Mouse (Mus musculus) neural tube, embryonic 11.5 days (tissue): ENCODE data around the gene Smyd2. TPM values are rescaled to one million over a fixed set of nuclear protein-coding genes. Genes with fewer than 3 reads are reported as not detected.

Source experiments
- ATAC-seq: fragments of 200-750 bp; cut with Nextera tagmentation; 2 replicates; pipeline ENCODE4 v1.8.0; 2017; ENCODE audit warnings: moderate number of reproducible peaks, mild to moderate bottlenecking, moderate TSS enrichment, moderate library complexity; ENCODE audit not compliant: insufficient read depth, low FRiP score, low TSS enrichment
- DNase-seq: peaks from one replicate; pipeline ENCODE4 v3.0.0-alpha.2; 2015; ENCODE audit warnings: low spot score
- H3K27ac ChIP-seq: fragments of 300-500 bp; sonication (generic); 2 replicates; pipeline ENCODE4 v1.5.1; 2014; ENCODE audit warnings: low read depth, mild to moderate bottlenecking, low read length
- H3K27me3 ChIP-seq: fragments of 300-500 bp; sonication (generic); 2 replicates; pipeline ENCODE4 v1.6.1; 2014; ENCODE audit warnings: mild to moderate bottlenecking, low read length, mixed read lengths; ENCODE audit not compliant: control insufficient read depth, insufficient read depth
- H3K36me3 ChIP-seq: fragments of 300-500 bp; sonication (generic); 2 replicates; pipeline ENCODE4 v1.6.1; 2014; ENCODE audit warnings: mild to moderate bottlenecking, low read length, moderate library complexity, mixed read lengths; ENCODE audit not compliant: control insufficient read depth, insufficient read depth
- H3K4me1 ChIP-seq: fragments of 300-500 bp; sonication (generic); 2 replicates; pipeline ENCODE4 v1.6.1; 2014; ENCODE audit warnings: low read length, mixed read lengths; ENCODE audit not compliant: control insufficient read depth, insufficient read depth
- H3K4me2 ChIP-seq: fragments of 300-500 bp; sonication (generic); 2 replicates; pipeline ENCODE4 v1.6.1; 2014; ENCODE audit warnings: low read depth, mild to moderate bottlenecking, moderate library complexity
- H3K4me3 ChIP-seq: fragments of 300-500 bp; sonication (generic); 2 replicates; pipeline ENCODE4 v1.5.1; 2014; ENCODE audit warnings: low read depth, low read length
- H3K9ac ChIP-seq: fragments of 300-500 bp; sonication (generic); 2 replicates; pipeline ENCODE4 v1.6.1; 2014; ENCODE audit warnings: mild to moderate bottlenecking, low read length
- H3K9me3 ChIP-seq: fragments of 300-500 bp; sonication (generic); 2 replicates; pipeline ENCODE4 v1.6.1; 2016; ENCODE audit warnings: low read length; ENCODE audit not compliant: control insufficient read depth
- WGBS: fragments of 180-500 bp; shearing (Covaris S2); extraction: QIAGEN DNeasy Blood & Tissue Kit; methylation state at CpG from one replicate; pipeline ENCODE4 v1.1.7; 2014; 5-methylcytosine and 5-hydroxymethylcytosine counted together
- polyA plus RNA-seq: library from polyadenylated mRNA; unstranded; fragments of >200 nt; fragmentation: Nextera tagmentation; extraction: Ambion mirVana; gene quantifications from 2 replicates; pipeline ENCODE4 v1.2.1, GENCODE M21; 2014

Gene Smyd2
- polyA plus RNA-seq, 1 experiment from 2014 or later, result 64.1 TPM

DNA sequence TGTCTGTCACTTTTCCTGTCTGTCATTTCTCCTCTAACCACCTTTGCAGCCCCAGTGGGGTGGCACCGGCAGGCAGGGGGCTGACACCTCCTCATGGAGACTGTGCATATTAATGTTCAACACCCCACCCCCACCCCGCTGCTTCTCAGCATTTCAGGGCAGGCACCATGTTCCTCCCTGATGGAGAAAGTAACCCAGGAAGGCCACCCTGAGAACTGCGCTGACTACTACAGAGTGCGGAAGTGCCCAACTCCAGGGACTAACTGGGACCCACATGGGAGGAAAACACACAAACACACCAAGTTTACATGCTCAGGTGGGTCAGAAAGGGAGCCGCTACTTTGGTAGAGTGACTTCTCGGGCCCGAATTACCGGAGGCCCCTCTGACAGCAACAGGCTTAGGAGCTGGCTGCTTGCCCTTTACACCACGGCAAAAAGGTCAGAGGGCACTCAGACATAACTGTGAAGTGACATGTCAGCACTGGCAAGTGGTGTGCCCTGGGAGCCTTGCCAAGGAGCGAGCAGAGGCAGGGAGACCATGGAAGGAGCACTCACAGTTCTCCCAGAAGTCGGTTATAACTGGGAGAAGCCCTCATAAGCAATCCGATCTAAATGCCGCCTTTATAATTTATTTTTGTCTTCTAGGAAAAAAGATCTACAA, 11.3 kb downstream of the Smyd2 start:
- Histone ChIP-seq H3K4me3 (no peak overlapping the region), H3K4me2 (no peak overlapping the region), H3K27me3 (no peaks in the 10 kb centered on the region), H3K36me3 (no peaks in the 10 kb centered on the region; the same call in 1 of the 2 replicates), H3K9me3 (no peaks in the 10 kb centered on the region), H3K4me1 (peaks cover 7% of the 10 kb centered on the region; the same call in 1 of the 2 replicates), H3K27ac (no peak overlapping the region), H3K9ac (no peak overlapping the region)
- DNase-seq (no peak), ATAC-seq (no peak)
- 76% methylated on average over 13 of the region's 13 CpGs for WGBS

DNA sequence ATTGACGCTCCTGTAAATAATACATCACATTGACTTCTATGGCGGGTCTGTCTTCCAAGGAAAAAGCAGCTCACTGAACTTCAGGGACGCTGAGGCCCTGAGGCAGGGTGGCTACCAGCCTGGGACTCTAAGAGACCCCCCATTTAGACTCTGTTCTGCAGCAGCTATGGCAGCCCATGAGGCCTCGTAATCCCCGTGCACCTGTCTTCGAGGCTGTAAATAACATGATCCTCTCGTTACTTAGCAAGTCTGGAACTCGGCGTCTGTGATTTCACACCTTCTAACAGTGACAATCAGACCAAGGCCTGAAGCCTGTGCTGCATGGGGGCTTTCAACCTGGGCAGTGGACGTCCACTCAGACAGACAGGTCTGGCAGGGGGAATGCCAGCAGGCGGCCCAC, 19.0 kb downstream of the Smyd2 start:
- Histone ChIP-seq H3K4me2 (no peak overlapping the region), H3K27ac (no peak overlapping the region), H3K36me3 (no peaks in the 10 kb centered on the region; the same call in 1 of the 2 replicates), H3K27me3 (no peaks in the 10 kb centered on the region), H3K4me1 (no peaks in the 10 kb centered on the region), H3K9ac (no peak overlapping the region), H3K9me3 (no peaks in the 10 kb centered on the region), H3K4me3 (no peak overlapping the region)
- ATAC-seq (no peak), DNase-seq (no peak)
- 74% methylated on average over 11 of the region's 11 CpGs for WGBS

DNA sequence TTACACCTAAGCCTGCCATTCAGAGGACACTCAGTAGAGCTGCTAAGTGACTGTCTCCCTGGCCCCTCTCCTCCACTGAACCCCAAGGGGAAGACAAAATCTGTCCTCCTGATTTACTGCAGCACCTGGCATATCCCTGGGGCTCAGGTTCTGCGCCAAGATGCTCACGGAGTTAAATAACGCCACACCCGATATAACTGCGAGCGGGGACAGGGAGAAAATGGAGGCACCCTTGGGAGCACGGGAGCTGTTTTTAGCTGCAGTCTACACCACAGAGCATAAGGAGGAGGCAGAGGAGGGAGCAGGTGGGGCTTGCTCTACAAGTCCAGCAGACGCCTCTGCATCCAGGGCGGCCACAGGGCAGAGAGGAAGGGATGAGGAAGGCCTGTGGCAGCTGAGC, 19.8 kb downstream of the Smyd2 start:
- 90% methylated on average over 9 of the region's 9 CpGs for WGBS
- no peak overlapping the region for H3K4me2 ChIP-seq
- no peak overlapping the region for H3K27ac ChIP-seq
- DNase-seq, result no peak
- ATAC-seq, result no peak
- H3K9ac ChIP-seq, result no peak overlapping the region
- H3K36me3 ChIP-seq, result no peaks in the 10 kb centered on the region
- H3K27me3 ChIP-seq, result no peaks in the 10 kb centered on the region
- H3K4me3 ChIP-seq, result no peak overlapping the region
- H3K4me1 ChIP-seq, result no peaks in the 10 kb centered on the region
- no peaks in the 10 kb centered on the region for H3K9me3 ChIP-seq

DNA sequence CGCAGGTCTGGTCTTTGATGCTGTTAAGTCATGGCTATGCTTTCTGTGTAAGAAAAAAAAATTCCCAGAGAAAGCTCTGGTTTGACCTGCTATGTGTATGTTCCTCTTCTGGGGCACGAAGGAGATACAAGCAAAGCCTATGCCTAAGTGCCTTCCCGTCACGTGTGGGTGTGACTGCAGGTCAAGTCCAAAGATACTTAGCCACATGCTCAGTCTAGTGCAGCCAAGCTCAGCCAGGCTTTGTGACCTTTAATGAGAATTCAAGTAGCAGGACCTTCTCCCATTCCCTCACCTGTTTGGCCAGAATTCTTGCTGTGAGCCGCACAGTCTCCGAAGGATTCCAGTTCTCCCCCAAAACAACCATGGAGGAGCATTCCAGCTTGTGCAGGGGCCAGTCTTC, 22.6 kb downstream of the Smyd2 start:
- Histone ChIP-seq H3K4me1 (no peaks in the 10 kb centered on the region), H3K4me2 (no peak overlapping the region), H3K27me3 (no peaks in the 10 kb centered on the region), H3K27ac (no peak overlapping the region), H3K9ac (no peak overlapping the region), H3K9me3 (no peaks in the 10 kb centered on the region), H3K4me3 (no peak overlapping the region), H3K36me3 (no peaks in the 10 kb centered on the region)
- ATAC-seq (no peak), DNase-seq (no peak)
- 91% methylated on average over 6 of the region's 6 CpGs for WGBS

DNA sequence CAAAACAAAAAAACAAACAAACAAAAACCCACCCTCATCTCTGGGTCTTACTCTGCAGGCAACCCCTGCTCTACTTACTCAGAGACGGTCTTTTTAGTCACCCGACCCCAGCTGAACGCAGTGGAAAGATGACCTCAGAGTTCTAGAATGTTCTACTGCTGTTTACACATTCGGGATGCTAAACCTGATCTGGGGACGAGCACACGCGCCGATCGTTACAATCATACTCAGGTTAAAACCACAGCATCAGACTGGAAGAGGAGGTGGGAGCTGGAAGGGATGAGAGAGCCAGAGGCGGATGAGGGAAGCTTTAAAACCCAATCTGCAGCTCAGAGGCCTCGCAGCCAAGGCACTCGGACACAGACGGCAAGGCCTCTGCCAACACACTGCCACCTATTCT, 23.5 kb downstream of the Smyd2 start:
- Histone ChIP-seq H3K9me3 (no peaks in the 10 kb centered on the region), H3K36me3 (no peaks in the 10 kb centered on the region), H3K4me3 (no peak overlapping the region), H3K4me1 (no peaks in the 10 kb centered on the region), H3K27me3 (no peaks in the 10 kb centered on the region), H3K9ac (no peak overlapping the region), H3K4me2 (no peak overlapping the region), H3K27ac (no peak overlapping the region)
- 90% methylated on average over 13 of the region's 13 CpGs for WGBS
- ATAC-seq (no peak), DNase-seq (no peak)

DNA sequence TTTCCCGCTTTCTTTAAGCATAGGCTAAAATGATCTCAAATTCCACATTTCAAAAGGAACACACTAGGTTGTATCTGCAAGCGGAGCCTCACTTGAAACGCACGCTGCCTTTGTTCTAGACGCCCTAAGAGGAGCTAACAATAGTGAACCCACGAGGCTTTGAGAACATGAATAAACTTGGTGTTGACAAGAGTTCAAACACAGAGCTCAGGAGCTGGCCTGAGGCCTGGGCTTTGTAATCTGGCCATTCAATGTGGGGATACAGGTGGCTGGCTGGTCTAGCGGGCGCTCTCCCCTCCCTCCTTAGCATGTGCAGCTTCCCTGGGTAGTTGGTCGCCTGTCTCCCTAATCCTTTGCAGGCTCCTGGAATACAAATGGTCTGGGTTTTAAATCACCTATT, 24.3 kb downstream of the Smyd2 start:
- Histone ChIP-seq H3K9ac (no peak overlapping the region), H3K4me2 (no peak overlapping the region), H3K4me1 (no peaks in the 10 kb centered on the region), H3K27ac (no peak overlapping the region), H3K27me3 (no peaks in the 10 kb centered on the region), H3K4me3 (no peak overlapping the region), H3K9me3 (no peaks in the 10 kb centered on the region), H3K36me3 (no peaks in the 10 kb centered on the region)
- ATAC-seq (no peak), DNase-seq (no peak)
- WGBS, result 66% methylated on average over 9 of the region's 9 CpGs

DNA sequence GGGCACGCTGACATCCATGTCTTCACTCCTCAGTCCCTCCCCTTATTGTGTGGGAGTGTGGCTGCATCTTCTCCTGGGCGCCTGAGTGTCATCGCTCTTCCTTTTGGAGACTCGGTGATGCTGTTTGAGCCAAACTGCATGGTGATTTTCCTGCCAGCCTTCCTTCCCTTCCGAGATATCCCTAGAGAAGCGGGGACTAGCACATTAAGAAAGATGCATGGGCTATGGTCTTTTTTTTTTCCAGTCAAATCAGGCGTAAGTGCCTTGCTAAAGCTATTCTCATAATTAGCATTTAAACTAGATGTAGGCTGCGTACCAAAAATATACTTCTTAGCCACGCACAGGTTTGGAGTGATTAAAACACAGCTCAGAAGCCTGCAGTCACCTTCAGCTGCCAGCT, 28.0 kb downstream of the Smyd2 start:
- Histone ChIP-seq H3K9me3 (no peaks in the 10 kb centered on the region), H3K4me1 (no peaks in the 10 kb centered on the region), H3K36me3 (no peaks in the 10 kb centered on the region), H3K9ac (no peak overlapping the region), H3K4me3 (no peak overlapping the region), H3K27ac (no peak overlapping the region), H3K27me3 (no peaks in the 10 kb centered on the region), H3K4me2 (no peak overlapping the region)
- DNase-seq (no peak), ATAC-seq (no peak)
- WGBS, result 89% methylated on average over 9 of the region's 9 CpGs

DNA sequence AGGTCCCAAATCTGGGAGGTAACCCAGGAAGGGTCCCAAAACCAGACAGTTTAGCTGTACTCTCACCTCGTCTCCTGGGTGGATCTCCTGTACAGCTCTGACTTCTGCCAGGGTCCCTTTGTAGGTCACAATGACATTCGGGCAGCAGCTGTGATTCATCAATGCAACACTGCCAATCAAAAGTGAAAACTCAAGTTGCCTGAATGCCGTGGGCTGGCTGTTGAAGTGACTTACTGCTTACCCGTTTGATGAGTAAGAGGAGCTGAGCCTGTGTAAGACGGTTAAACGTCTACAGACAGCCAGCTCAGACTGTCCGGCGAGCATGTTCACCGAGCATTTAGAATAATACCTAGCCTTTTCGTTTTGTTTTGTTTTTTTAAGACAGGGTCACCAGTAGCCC, 33.4 kb downstream of the Smyd2 start:
- H3K27me3 ChIP-seq, result no peaks in the 10 kb centered on the region

DNA sequence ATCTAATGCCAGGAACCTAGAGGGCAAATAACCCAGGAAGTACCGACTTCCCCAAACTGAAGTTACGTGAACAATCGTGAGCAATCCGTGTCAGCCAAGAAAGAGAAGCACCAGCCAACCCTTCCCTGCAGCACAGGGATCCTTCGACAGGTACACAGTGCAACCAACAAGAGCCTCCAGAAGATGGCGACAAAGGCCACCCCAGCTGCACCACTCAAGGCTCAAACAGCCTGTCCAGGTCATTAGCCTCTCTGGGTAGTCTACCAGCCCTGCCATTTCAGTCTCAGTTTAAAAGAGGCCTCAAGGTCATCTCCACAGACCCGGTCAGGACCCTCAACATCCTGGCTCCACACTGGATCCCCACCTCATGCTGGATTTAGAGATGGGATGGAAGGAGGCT, 34.6 kb downstream of the Smyd2 start:
- H3K4me2 ChIP-seq, result no peak overlapping the region
- whole genome bisulfite sequencing, result 37% methylated on average over 7 of the region's 7 CpGs
- peak; percentile 79 for DNase-seq
- no peaks in the 10 kb centered on the region for H3K9me3 ChIP-seq
- H3K36me3 ChIP-seq, result no peaks in the 10 kb centered on the region
- no peaks in the 10 kb centered on the region for H3K27me3 ChIP-seq
- no peak overlapping the region for H3K27ac ChIP-seq
- peak; percentile 14; the same call in 1 of the 2 replicates for ATAC-seq
- H3K9ac ChIP-seq, result no peak overlapping the region
- no peaks in the 10 kb centered on the region; the same call in 1 of the 2 replicates for H3K4me1 ChIP-seq
- no peak overlapping the region for H3K4me3 ChIP-seq

More for the DNA sequence above, 33.4 kb downstream of the Smyd2 start:
- Histone ChIP-seq H3K9ac (no peak overlapping the region), H3K4me1 (no peaks in the 10 kb centered on the region; the same call in 1 of the 2 replicates), H3K4me3 (no peak overlapping the region), H3K27ac (no peak overlapping the region), H3K9me3 (no peaks in the 10 kb centered on the region), H3K36me3 (no peaks in the 10 kb centered on the region), H3K4me2 (no peak overlapping the region)
- ATAC-seq (no peak), DNase-seq (no peak)
- WGBS, result 82% methylated on average over 10 of the region's 10 CpGs
